Mouse (Mus musculus): ENCODE results near the gene Msmp. TPM values are rescaled to one million over a fixed set of nuclear protein-coding genes. Genes with fewer than 3 reads are reported as not detected.

Msmp gene
- polyA plus RNA-seq (2016; fragmentation: Nextera tagmentation; extraction: Ambion mirVana), result 0.32 and 0.74 TPM in 2 replicates

DNA sequence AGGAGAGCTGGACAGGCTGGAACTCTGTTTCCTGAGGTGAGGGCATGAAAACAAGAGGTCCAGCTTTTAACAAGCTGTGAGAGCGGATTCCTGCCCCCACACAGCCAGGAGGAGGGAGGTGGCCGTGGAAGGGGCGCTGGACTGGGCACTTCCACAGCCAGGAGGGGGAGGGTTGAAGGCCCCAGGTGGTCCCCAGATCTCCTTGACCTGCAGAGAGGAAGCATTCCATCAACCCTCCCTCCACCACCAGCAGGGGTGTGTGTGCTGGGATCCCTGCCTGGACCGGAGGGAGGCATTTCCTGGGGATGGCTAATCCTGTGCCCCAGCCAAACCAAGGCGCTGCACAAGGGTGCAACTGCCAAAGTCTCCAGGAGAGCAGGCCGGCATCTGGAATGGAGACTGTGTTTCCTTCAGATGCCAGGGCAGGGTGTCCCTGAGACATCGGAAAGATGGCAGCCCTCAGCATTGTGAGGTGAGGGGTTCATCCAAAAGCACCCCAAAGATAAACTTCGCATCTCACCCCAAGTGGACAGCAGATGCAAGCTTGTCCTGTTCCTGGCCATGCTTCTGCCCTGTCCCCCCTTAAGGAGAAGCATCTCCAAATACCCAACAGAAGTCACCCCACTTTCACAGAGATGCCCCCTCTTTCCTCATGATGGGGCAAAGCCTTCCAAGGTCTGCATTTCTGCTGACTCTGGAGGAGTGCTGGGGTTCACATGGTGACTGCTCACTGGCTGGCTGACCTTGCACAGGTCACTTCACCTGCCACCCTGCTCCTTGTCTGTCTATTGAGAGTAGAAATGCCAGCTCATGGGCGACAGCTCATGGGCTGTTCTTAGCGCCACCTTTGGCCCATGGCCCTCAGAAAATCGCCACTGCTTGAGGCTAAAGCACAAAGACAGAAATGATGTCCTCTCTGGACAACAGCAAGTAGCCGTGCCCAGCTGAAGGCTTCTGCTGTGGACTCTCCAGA, at the start of gene Msmp:
Gene Msmp, minus strand, starts transcription at position 51 of the 973 bp plus-strand sequence.
- H3K4me1 ChIP-seq, result peaks cover 25% of the 10 kb centered on the region
- 65% methylated on average over 12 of the region's 12 CpGs for WGBS
- H3K36me3 ChIP-seq, result peaks cover 51% of the 10 kb centered on the region
- H3K4me3 ChIP-seq, result no peak within 1 kb of the TSS; the same call in 1 of the 2 replicates
- no peak within 1 kb of the TSS for H3K27ac ChIP-seq (replicated peaks)
- no peaks in the 10 kb centered on the region for H3K9me3 ChIP-seq (replicated peaks)
- DNase-seq (ENCODE audit: low spot score), result no peak
- H3K27me3 ChIP-seq (ENCODE audit: low read depth, poor library complexity, severe bottlenecking), result no peaks in the 10 kb centered on the region

GRCm38 (mm10) chr4:43633736-43634135, 49.4 kb upstream of the Msmp start:
- WGBS, result 91% methylated on average over 2 of the region's 2 CpGs
- no peaks in the 10 kb centered on the region for H3K9me3 ChIP-seq (replicated peaks)
- H3K27me3 ChIP-seq (ENCODE audit: low read depth, poor library complexity, severe bottlenecking), result peaks cover 31% of the 10 kb centered on the region
- peaks cover 50% of the 10 kb centered on the region for H3K4me1 ChIP-seq
- peak overlapping the region; percentile 75 for H3K4me3 ChIP-seq
- DNase-seq (ENCODE audit: low spot score), result no peak
- H3K27ac ChIP-seq (replicated peaks), result 0 out of 2 replicates have a peak overlapping the region, but pooled peaks have one; percentile 28
- no peaks in the 10 kb centered on the region for H3K36me3 ChIP-seq

DNA sequence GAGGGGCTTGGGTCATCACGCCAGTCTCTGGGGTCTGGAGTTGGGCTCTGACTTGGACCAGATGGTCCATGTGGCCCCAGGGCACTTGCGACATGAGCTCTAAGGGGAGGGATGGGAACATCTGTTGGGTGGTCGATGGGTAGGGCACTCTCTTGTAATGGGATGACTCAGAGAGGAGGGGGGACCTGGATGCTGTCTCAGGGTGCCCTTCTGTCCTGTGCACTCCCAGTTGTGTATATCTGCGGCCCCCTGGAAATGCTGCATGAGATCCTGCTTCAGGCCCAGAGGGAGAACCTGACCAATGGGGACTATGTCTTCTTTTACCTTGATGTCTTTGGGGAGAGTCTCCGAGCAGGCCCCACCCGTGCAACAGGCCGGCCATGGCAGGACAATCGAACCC, 49.0 kb upstream of the Msmp start:
- H3K4me3 ChIP-seq, result peak overlapping the region; percentile 75
- WGBS, result 86% methylated on average over 8 of the region's 8 CpGs

GRCm38 (mm10) chr4:43631956-43632920, 47.9 kb upstream of the Msmp start:
- DNase-seq (ENCODE audit: low spot score), result peak; percentile 12
- Histone ChIP-seq H3K27ac (replicated peaks) (peak overlapping the region; percentile 93), H3K9me3 (replicated peaks) (no peaks in the 10 kb centered on the region), H3K27me3 (ENCODE audit: low read depth, poor library complexity, severe bottlenecking) (peaks cover 31% of the 10 kb centered on the region), H3K4me3 (peak overlapping the region; percentile 75), H3K36me3 (no peaks in the 10 kb centered on the region), H3K4me1 (peaks cover 50% of the 10 kb centered on the region)
- WGBS, result 39% methylated on average over 42 of the region's 42 CpGs

More for the DNA sequence above, 49.0 kb upstream of the Msmp start:
- no peaks in the 10 kb centered on the region for H3K9me3 ChIP-seq (replicated peaks)
- 0 out of 2 replicates have a peak overlapping the region, but pooled peaks have one; percentile 28 for H3K27ac ChIP-seq (replicated peaks)
- peaks cover 31% of the 10 kb centered on the region for H3K27me3 ChIP-seq (ENCODE audit: low read depth, poor library complexity, severe bottlenecking)
- peaks cover 50% of the 10 kb centered on the region for H3K4me1 ChIP-seq
- DNase-seq (ENCODE audit: low spot score), result no peak
- no peaks in the 10 kb centered on the region for H3K36me3 ChIP-seq

DNA sequence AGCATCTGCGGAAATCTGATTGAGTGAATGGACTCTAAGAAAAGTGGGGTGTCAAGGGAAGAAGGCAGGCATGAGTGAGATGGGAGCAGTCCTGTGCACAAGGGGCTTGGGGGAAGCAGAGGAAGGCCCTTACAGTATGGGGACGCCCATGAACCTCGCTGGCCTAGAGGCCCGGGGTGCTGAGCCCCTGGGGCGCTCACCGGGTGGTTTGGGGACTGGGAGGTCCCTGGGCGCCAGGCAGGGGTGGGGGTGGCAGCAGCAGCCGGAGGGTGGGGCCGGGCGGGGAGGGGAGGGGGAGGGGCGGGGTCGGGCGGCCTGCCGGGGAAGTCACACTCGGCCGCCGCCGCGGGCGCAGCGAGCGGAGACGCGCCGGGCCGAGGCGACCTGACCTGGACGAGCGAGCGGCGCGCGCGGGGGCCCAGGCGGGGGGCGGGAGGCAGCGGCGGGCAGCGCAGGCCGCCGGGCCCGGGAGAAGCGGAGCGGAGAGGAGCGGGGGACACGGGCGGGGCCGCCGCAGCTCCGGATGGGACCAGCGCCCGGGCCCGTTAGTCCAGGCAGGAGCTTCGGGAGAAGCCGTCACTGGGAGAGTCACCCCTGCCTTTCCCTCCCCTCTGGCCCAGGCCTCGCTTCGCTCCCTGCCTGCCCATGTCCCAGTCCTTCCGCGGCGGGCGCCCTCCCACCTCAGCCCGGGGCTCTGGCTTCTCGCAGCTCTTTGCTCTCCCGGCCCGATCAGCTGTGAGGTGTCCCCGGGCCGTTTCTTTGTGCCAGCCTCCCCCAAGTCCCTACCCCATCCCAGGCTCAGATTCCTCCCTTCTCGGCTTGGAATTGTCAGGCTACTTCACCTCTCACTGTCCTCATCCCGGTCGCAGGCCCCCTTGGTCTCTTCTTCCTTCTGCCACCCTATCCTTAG, 47.0 kb upstream of the Msmp start, which contains the start of gene Npr2:
Gene Npr2, plus strand, starts transcription at position 890 of the 910 bp plus-strand sequence.
- peaks cover 5% of the 10 kb centered on the region for H3K9me3 ChIP-seq (replicated peaks)
- peak within 1 kb of the TSS; percentile 75 for H3K4me3 ChIP-seq
- peaks cover 31% of the 10 kb centered on the region for H3K27me3 ChIP-seq (ENCODE audit: low read depth, poor library complexity, severe bottlenecking)
- DNase-seq (ENCODE audit: low spot score), result peak; percentile 72
- WGBS, result 1% methylated on average over 67 of the region's 70 CpGs
- H3K27ac ChIP-seq (replicated peaks), result peak within 1 kb of the TSS; percentile 93
- peaks cover 50% of the 10 kb centered on the region for H3K4me1 ChIP-seq
- no peaks in the 10 kb centered on the region for H3K36me3 ChIP-seq

DNA sequence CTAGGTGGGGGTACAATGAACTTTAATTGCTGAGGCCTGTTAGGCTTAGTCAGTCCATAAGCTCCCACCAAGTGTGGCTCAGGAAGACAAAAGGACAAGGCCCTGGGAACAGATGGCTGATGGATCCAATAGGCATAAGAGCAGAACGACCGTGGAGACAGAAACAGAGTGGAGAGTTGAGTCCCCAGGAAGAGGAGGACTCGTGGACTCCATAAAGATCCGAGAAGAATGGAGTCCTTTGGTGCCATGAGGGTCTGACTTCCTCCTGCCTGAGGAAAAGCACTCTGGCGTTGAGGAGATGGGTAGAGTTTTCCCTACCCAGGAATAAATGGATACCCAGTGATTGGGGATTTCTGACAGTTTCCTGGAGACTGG, 46.4 kb upstream of the Msmp start:
- peaks cover 47% of the 10 kb centered on the region for H3K4me1 ChIP-seq
- peak overlapping the region; percentile 93 for H3K27ac ChIP-seq (replicated peaks)
- peak overlapping the region; percentile 75 for H3K4me3 ChIP-seq
- H3K27me3 ChIP-seq (ENCODE audit: low read depth, poor library complexity, severe bottlenecking), result peaks cover 31% of the 10 kb centered on the region
- no peak for DNase-seq (ENCODE audit: low spot score)
- H3K36me3 ChIP-seq, result no peaks in the 10 kb centered on the region
- peaks cover 8% of the 10 kb centered on the region for H3K9me3 ChIP-seq (replicated peaks)
- WGBS, result 22% methylated on average over 5 of the region's 5 CpGs

- H3K4me1 ChIP-seq, result peaks cover 47% of the 10 kb centered on the region
- DNase-seq (ENCODE audit: low spot score), result peak; percentile 76
- H3K9me3 ChIP-seq (replicated peaks), result peaks cover 13% of the 10 kb centered on the region
- H3K27me3 ChIP-seq (ENCODE audit: low read depth, poor library complexity, severe bottlenecking), result peaks cover 31% of the 10 kb centered on the region
- 8% methylated on average over 5 of the region's 5 CpGs for WGBS
- H3K36me3 ChIP-seq, result no peaks in the 10 kb centered on the region
- peak overlapping the region; percentile 16; the same call in 1 of the 2 replicates for H3K4me3 ChIP-seq
- H3K27ac ChIP-seq (replicated peaks), result peak overlapping the region; percentile 93
These were observed 45.8 kb upstream of the Msmp start for GRCm38 (mm10) chr4:43630030-43630581.

DNA sequence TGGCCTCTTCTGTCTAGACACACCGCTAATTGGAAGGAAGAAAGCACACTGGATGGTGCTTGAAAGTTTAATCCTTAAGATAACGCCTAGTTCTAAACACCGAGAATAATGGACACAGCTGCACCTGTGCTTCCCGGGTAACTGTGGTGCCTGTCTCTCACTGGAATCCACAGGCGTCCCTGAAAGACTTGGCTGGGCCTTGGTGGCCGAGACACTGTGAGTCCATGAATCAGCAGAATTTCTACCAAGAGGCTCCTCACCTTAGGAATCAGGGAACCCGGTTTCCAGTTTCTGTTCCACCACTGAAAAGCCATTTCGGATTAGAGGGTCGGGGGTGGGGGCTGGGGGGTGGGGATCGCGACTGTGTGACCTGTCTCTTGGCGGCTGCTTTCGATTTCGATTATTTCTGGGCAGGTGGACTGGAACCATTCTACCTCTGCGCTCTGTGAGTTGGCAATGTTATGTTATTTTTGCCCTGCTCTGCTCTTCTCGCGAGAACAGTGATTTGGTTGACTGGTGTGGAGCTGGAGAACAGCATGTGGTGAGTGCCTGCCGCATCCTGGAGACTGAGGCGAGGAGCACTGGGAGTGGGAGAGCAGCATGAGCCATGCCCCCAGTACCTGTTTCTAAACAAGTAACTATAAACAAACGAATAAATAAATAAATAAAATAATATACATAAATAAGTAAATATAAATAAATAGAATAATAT, 45.0 kb upstream of the Msmp start:
- no peak overlapping the region for H3K27ac ChIP-seq (replicated peaks)
- H3K4me3 ChIP-seq, result peak overlapping the region; percentile 4; the same call in 1 of the 2 replicates
- H3K4me1 ChIP-seq, result peaks cover 47% of the 10 kb centered on the region
- peak; percentile 20 for DNase-seq (ENCODE audit: low spot score)
- H3K9me3 ChIP-seq (replicated peaks), result peaks cover 21% of the 10 kb centered on the region
- no peaks in the 10 kb centered on the region for H3K36me3 ChIP-seq
- 41% methylated on average over 20 of the region's 20 CpGs for whole genome bisulfite sequencing
- peaks cover 31% of the 10 kb centered on the region for H3K27me3 ChIP-seq (ENCODE audit: low read depth, poor library complexity, severe bottlenecking)

- 87% methylated on average over 4 of the region's 4 CpGs for WGBS
- H3K36me3 ChIP-seq, result no peaks in the 10 kb centered on the region
- DNase-seq (ENCODE audit: low spot score), result peak; percentile 8
- H3K9me3 ChIP-seq (replicated peaks), result peaks cover 19% of the 10 kb centered on the region
- H3K27me3 ChIP-seq (ENCODE audit: low read depth, poor library complexity, severe bottlenecking), result no peaks in the 10 kb centered on the region
- H3K27ac ChIP-seq (replicated peaks), result no peak overlapping the region
- no peak overlapping the region for H3K4me3 ChIP-seq
- no peaks in the 10 kb centered on the region for H3K4me1 ChIP-seq
These were observed 36.0 kb upstream of the Msmp start for GRCm38 (mm10) chr4:43620146-43620778.

DNA sequence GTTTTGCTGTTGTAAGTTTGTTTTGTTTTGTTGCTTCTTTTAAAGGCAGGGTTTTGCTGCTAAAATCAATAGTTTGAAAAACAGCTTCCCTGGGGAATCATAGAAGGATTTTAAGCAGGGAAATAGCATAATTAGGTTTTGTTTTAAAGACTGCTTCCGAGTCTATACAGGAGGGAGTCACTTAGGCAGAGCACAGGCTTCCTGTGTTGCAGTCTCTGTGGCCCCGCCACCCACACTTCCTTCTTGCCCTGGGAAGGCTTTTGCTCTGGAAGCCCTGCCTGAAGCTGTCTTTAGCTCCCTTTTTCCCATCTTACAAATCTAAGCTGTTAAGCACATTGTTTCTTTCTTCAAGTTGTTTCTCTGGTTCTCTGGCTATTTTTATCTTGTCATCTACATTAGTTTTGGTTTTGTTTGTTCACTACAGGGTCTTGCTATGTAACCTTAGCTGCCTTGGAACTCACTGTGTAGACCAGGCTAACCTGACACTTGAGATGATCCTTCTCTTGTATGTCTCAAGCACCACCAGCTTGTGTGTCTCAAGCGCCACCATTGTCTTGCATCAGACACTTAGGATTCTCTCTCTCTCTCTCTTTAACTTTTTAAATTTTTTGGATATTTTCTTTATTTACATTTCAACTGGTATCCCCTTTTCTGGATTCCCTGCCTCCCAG, 28.9 kb upstream of the Msmp start:
- H3K4me3 ChIP-seq, result no peak overlapping the region
- DNase-seq (ENCODE audit: low spot score), result no peak
- no peaks in the 10 kb centered on the region for H3K4me1 ChIP-seq
- H3K36me3 ChIP-seq, result no peaks in the 10 kb centered on the region
- H3K27ac ChIP-seq (replicated peaks), result no peak overlapping the region
- H3K27me3 ChIP-seq (ENCODE audit: low read depth, poor library complexity, severe bottlenecking), result no peaks in the 10 kb centered on the region
- WGBS, result 69% methylated on average over 3 of the region's 3 CpGs
- no peaks in the 10 kb centered on the region for H3K9me3 ChIP-seq (replicated peaks)
